Mouse (Mus musculus): Measurements from ENCODE around the gene Tecpr1.

The Tecpr1 gene

GRCm38 (mm10) chr5:144181249-144181648 lies 42.2 kb downstream of the Tecpr1 start:
- intact Hi-C loops (cut with DNase I) = no loop called here

GRCm38 (mm10) chr5:144178216-144178615 lies 45.2 kb downstream of the Tecpr1 start:
- intact Hi-C loops (cut with DNase I) = no loop called here

GRCm38 (mm10) chr5:144173648-144174047 lies 49.8 kb downstream of the Tecpr1 start:
- intact Hi-C loops (cut with DNase I) = no loop called here

GRCm38 (mm10) chr5:144169275-144169975 lies 54.0 kb downstream of the Tecpr1 start:
- intact Hi-C loops (cut with DNase I) = no loop called here

- intact Hi-C loops (cut with DNase I) = no loop called here
These were observed 57.7 kb downstream of the Tecpr1 start for GRCm38 (mm10) chr5:144165756-144166155.

GRCm38 (mm10) chr5:144162813-144163517 lies 60.5 kb downstream of the Tecpr1 start:
- intact Hi-C loops (cut with DNase I) = no loop called here

GRCm38 (mm10) chr5:144162080-144162812 lies 61.2 kb downstream of the Tecpr1 start:
- intact Hi-C loops (cut with DNase I) = no loop called here

GRCm38 (mm10) chr5:144159137-144159536 lies 64.3 kb downstream of the Tecpr1 start:
- intact Hi-C loops (cut with DNase I) = no loop called here

GRCm38 (mm10) chr5:144158604-144159003 lies 64.8 kb downstream of the Tecpr1 start:
- intact Hi-C loops (cut with DNase I) = no loop called here

- intact Hi-C loops (cut with DNase I) = no loop called here
These were observed 68.9 kb downstream of the Tecpr1 start for GRCm38 (mm10) chr5:144154528-144154927.

- intact Hi-C loops (cut with DNase I) = no loop called here
These were observed 72.1 kb downstream of the Tecpr1 start for GRCm38 (mm10) chr5:144151270-144151669.

- intact Hi-C loops (cut with DNase I) = no loop called here
These were observed 73.9 kb downstream of the Tecpr1 start for GRCm38 (mm10) chr5:144149530-144149929.

GRCm38 (mm10) chr5:144146898-144147297 lies 76.5 kb downstream of the Tecpr1 start:
- intact Hi-C loops (cut with DNase I) = no loop called here

Measured in adrenal gland (tissue).